Mouse (Mus musculus) embryonic facial prominence, embryonic 14.5 days (tissue): ENCODE results near the gene Clp1. TPM values are rescaled to one million over a fixed set of nuclear protein-coding genes. Genes with fewer than 3 reads are reported as not detected.
"Not testable (repeated sequence)": the region's sequence is repeated elsewhere in the genome, so short reads cannot be mapped to it uniquely, and the experiment has no call there.

Experiments used
- ATAC-seq: fragments of 200-750 bp; cut with Nextera tagmentation; 2 replicates; pipeline ENCODE4 v1.8.0; 2017; ENCODE audit warnings: low read depth, moderate number of reproducible peaks, moderate TSS enrichment
- DNase-seq: peaks from one replicate; pipeline ENCODE4 v3.0.0-alpha.2; 2015; ENCODE audit warnings: low spot score
- H3K27ac ChIP-seq: fragments of 300-500 bp; sonication (generic); replicated peaks from 2 replicates; pipeline ENCODE4 v1.5.1; 2014; ENCODE audit warnings: low read depth, mild to moderate bottlenecking, low read length, moderate library complexity
- H3K27me3 ChIP-seq: fragments of 300-500 bp; sonication (generic); replicated peaks from 2 replicates; pipeline ENCODE4 v1.6.1; 2014; ENCODE audit warnings: low read length; ENCODE audit not compliant: control insufficient read depth, insufficient read depth
- H3K36me3 ChIP-seq: fragments of 300-500 bp; sonication (generic); 2 replicates; pipeline ENCODE4 v1.6.1; 2014; ENCODE audit warnings: low read length, mixed read lengths; ENCODE audit not compliant: control insufficient read depth, insufficient read depth
- H3K4me1 ChIP-seq: fragments of 300-500 bp; sonication (generic); 2 replicates; pipeline ENCODE4 v1.6.1; 2014; ENCODE audit warnings: antibody characterized with exemption, low read length; ENCODE audit not compliant: control insufficient read depth, insufficient read depth
- H3K4me2 ChIP-seq: fragments of 300-500 bp; sonication (generic); 2 replicates; pipeline ENCODE4 v1.6.1; 2014; ENCODE audit warnings: low read depth, mild to moderate bottlenecking, low read length, moderate library complexity, mixed read lengths
- H3K4me3 ChIP-seq: fragments of 300-500 bp; sonication (generic); 2 replicates; pipeline ENCODE4 v1.5.1; 2014; ENCODE audit warnings: low read depth, mild to moderate bottlenecking, low read length
- H3K9ac ChIP-seq: fragments of 300-500 bp; sonication (generic); 2 replicates; pipeline ENCODE4 v1.6.1; 2014; ENCODE audit warnings: low read depth, mild to moderate bottlenecking, low read length, moderate library complexity, mixed read lengths
- H3K9me3 ChIP-seq: fragments of 300-500 bp; sonication (generic); 2 replicates; pipeline ENCODE4 v1.6.1; 2016; ENCODE audit warnings: low read length; ENCODE audit not compliant: control insufficient read depth
- WGBS: fragments of 180-500 bp; shearing (Covaris S2); extraction: QIAGEN DNeasy Blood & Tissue Kit; methylation state at CpG from one replicate; pipeline ENCODE4 v1.1.7; 2014; 5-methylcytosine and 5-hydroxymethylcytosine counted together
- polyA plus RNA-seq: library from polyadenylated mRNA; unstranded; fragments of >200 nt; fragmentation: Nextera tagmentation; extraction: Ambion mirVana; gene quantifications from 2 replicates; pipeline ENCODE4 v1.2.1, GENCODE M21; 2014

Gene Clp1
- polyA plus RNA-seq, 1 experiment from 2014 or later: 22.6 TPM

DNA sequence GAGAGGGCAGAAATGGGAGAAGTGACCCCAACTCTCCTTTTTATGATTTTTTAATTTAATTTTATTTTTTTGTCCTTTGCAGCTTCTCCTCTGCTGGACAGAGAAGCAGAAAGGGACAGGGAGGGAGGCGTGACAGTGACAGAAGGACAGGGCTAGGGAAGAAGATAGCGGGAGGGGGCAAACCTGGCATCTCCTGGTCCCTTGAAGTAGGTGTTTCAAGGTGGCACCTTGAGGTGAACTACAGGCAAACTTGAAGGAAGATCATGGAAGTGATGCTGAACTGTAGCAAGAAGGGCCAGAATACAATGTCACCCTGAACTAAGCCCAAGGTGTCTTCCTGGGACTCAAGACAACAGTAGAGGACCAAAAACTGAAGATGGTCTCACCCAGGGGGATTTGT is 7.8 kb upstream of the Clp1 start:
- Histone ChIP-seq H3K9ac (peak overlapping the region; percentile 68), H3K4me1 (peaks cover 46% of the 10 kb centered on the region), H3K4me3 (peak overlapping the region; percentile 47), H3K4me2 (peak overlapping the region; percentile 70), H3K27me3 (no peaks in the 10 kb centered on the region), H3K27ac (no peak overlapping the region), H3K9me3 (no peaks in the 10 kb centered on the region), H3K36me3 (no peaks in the 10 kb centered on the region)
- 2% methylated on average over 2 of the region's 2 CpGs for WGBS
- ATAC-seq: no peak
- DNase-seq: no peak

DNA sequence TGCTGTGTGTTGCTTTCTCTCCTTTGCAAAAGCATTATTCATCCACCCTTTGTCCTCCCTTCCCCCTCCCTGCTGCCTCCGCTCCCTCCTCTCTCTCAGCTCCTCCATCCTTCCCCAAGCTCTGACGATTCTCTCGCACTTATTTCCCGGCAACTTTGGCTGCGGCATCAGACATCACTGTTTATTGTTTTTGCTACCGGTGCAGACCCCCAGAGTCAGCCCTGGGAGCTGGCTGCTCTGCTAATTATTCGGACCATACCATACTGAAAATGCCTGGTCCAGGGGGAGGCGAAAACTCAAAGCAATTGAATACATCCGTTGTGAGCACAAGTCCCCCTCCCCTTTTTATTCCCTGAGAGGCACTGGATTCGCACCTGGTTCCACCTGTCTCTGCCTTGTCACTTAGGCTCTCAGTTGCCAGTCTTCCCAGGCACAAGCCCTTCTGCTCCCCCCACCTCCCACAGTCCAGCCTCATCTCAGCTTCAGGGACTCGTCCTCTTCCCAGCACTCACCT is 7.3 kb upstream of the Clp1 start:
- no peaks in the 10 kb centered on the region for H3K9me3 ChIP-seq
- peaks cover 42% of the 10 kb centered on the region for H3K4me1 ChIP-seq
- peak overlapping the region; percentile 70 for H3K4me2 ChIP-seq
- peak; percentile 48 for DNase-seq
- H3K27ac ChIP-seq: 0 out of 2 replicates have a peak overlapping the region, but pooled peaks have one; percentile 39
- no peaks in the 10 kb centered on the region for H3K36me3 ChIP-seq
- no peaks in the 10 kb centered on the region for H3K27me3 ChIP-seq
- under 1% methylated on average over 11 of the region's 11 CpGs for WGBS
- peak; percentile 13; the same call in 1 of the 2 replicates for ATAC-seq
- H3K9ac ChIP-seq: peak overlapping the region; percentile 68
- peak overlapping the region; percentile 47 for H3K4me3 ChIP-seq

GRCm38 (mm10) chr2:84733579-84734300 is 6.6 kb upstream of the Clp1 start, which contains the start of gene Ypel4:
Gene Ypel4, plus strand, starts transcription at chr2:84734058.
- H3K27me3 ChIP-seq: no peaks in the 10 kb centered on the region
- H3K4me1 ChIP-seq: peaks cover 39% of the 10 kb centered on the region
- 2% methylated on average over 8 of the region's 8 CpGs for WGBS
- H3K9ac ChIP-seq: peak within 1 kb of the TSS; percentile 68
- H3K36me3 ChIP-seq: no peaks in the 10 kb centered on the region
- DNase-seq: peak; percentile 66
- ATAC-seq: peak; percentile 64
- H3K4me3 ChIP-seq: peak within 1 kb of the TSS; percentile 47
- H3K27ac ChIP-seq: 0 out of 2 replicates have a peak within 1 kb of the TSS, but pooled peaks have one; percentile 39
- no peaks in the 10 kb centered on the region for H3K9me3 ChIP-seq
- peak within 1 kb of the TSS; percentile 70 for H3K4me2 ChIP-seq

- WGBS: 86% methylated on average over 1 of the region's 1 CpGs
- H3K27me3 ChIP-seq: no peaks in the 10 kb centered on the region
- ATAC-seq (no peak), DNase-seq (no peak)
- H3K9me3 ChIP-seq: no peaks in the 10 kb centered on the region
- H3K4me3 ChIP-seq: no peak overlapping the region
- peaks cover 31% of the 10 kb centered on the region for H3K4me1 ChIP-seq
- no peak overlapping the region for H3K27ac ChIP-seq
- H3K9ac ChIP-seq: no peak overlapping the region
- H3K36me3 ChIP-seq: no peaks in the 10 kb centered on the region
- H3K4me2 ChIP-seq: no peak overlapping the region
Observed at GRCm38 (mm10) chr2:84732394-84732793, 5.2 kb upstream of the Clp1 start.

DNA sequence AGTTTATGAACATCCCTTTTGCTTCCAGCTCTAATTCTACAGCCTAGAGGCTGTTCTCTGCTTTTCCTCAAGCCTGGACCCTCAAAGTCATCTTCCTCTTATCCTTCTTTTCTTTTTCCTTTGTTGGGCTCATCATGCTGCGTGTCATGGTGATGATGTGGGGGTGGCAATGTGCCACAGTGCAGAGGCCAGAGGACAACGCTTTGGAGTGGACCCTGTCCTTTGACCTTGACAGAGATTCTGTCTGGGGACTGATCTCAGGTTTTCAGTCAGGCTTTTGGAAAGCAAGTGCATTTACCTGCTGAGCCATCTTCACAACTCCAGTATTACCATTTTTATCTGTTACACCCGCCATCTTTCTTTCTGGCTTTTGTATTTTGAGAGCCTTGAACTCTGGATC is 4.1 kb upstream of the Clp1 start:
- H3K4me1 ChIP-seq: peaks cover 24% of the 10 kb centered on the region
- WGBS: 82% methylated on average over 3 of the region's 3 CpGs
- H3K27ac ChIP-seq: no peak overlapping the region
- H3K4me3 ChIP-seq: no peak overlapping the region
- H3K9ac ChIP-seq: no peak overlapping the region
- H3K4me2 ChIP-seq: no peak overlapping the region
- ATAC-seq (no peak), DNase-seq (no peak)
- H3K9me3 ChIP-seq: no peaks in the 10 kb centered on the region
- H3K27me3 ChIP-seq: no peaks in the 10 kb centered on the region
- H3K36me3 ChIP-seq: no peaks in the 10 kb centered on the region

GRCm38 (mm10) chr2:84728191-84728590 is 1.0 kb upstream of the Clp1 start:
- ATAC-seq, H3K27ac ChIP-seq, H3K4me3 ChIP-seq, H3K9me3 ChIP-seq, DNase-seq, H3K4me2 ChIP-seq, H3K27me3 ChIP-seq, H3K9ac ChIP-seq: not testable (repeated sequence)
- WGBS: 78% methylated on average over 5 of the region's 5 CpGs
- Histone ChIP-seq H3K36me3 (peaks cover 25% of the 10 kb centered on the region), H3K4me1 (peaks cover 11% of the 10 kb centered on the region; the same call in 1 of the 2 replicates)

DNA sequence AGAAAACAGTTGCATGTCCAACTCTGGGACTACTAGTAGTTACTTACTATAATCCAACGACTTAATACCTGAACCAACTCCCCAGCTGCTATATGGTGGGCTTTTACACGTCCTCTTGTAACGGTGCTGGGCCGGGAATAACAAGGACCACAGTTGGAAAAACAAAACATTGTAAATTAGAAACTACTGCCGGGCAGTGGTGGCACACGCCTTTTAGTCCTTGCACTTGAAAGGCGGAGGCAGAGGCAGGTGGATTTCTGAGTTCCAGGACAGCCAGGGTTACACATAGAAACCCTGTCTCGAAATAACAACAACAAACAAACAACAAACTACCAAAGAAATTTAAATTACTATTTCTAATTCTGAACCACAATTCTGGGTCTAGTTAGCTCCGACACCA is 434 bp downstream of the Clp1 start:
- no peak for DNase-seq
- Histone ChIP-seq H3K9me3 (no peaks in the 10 kb centered on the region), H3K4me1 (peaks cover 11% of the 10 kb centered on the region; the same call in 1 of the 2 replicates), H3K4me2 (peak overlapping the region; percentile 63), H3K36me3 (peaks cover 26% of the 10 kb centered on the region), H3K27me3 (no peaks in the 10 kb centered on the region), H3K27ac (no peak overlapping the region), H3K4me3 (peak overlapping the region; percentile 61), H3K9ac (peak overlapping the region; percentile 69)
- WGBS: 2% methylated on average over 9 of the region's 9 CpGs
- ATAC-seq: no peak

DNA sequence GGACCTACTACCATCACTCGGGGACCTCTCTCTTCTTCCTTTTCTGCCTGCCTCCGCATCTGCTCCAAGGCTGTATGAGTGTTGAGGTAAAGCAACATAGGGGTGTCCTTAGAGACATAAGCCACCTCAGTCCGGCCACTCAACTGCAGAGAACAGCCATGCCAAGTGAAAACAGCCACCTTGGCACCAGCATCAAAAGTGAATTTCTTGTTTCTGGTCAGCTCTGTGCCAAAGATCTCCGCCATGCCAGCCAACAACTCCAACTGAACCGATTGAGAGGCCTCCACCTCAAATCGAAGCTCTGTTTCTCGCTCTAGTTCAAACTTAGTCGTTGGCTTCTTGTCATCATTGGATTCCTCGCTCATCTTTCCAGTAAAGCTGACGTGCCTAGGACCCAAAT is 1.4 kb downstream of the Clp1 start:
- no peaks in the 10 kb centered on the region for H3K27me3 ChIP-seq
- no peak overlapping the region for H3K4me3 ChIP-seq
- peaks cover 31% of the 10 kb centered on the region for H3K36me3 ChIP-seq
- H3K9ac ChIP-seq: no peak overlapping the region
- H3K9me3 ChIP-seq: no peaks in the 10 kb centered on the region
- peak overlapping the region; percentile 63; the same call in 1 of the 2 replicates for H3K4me2 ChIP-seq
- ATAC-seq (no peak), DNase-seq (no peak)
- H3K4me1 ChIP-seq: peaks cover 11% of the 10 kb centered on the region; the same call in 1 of the 2 replicates
- 93% methylated on average over 10 of the region's 10 CpGs for WGBS
- no peak overlapping the region for H3K27ac ChIP-seq
